Mouse (Mus musculus): Measurements from ENCODE around the gene Cxcr5. TPM values are rescaled to one million over a fixed set of nuclear protein-coding genes. Genes with fewer than 3 reads are reported as not detected.
A peak's percentile ranks its signal among the peaks of the same experiment; 100 is the strongest.

Gene Cxcr5
- polyA plus RNA-seq, 1 experiment, result not detected

GRCm38 (mm10) chr9:44500163-44500533 lies 61.5 kb downstream of the Cxcr5 start:
- H3K36me3 ChIP-seq (ENCODE audit: control insufficient read depth, insufficient read depth, low read length, poor library complexity, severe bottlenecking), result no peaks in the 10 kb centered on the region
- no peak for TF ChIP-seq CTCF (IDR thresholded peaks at IDR 0.05; ENCODE audit: low read depth, low read length)
- no peak for TF ChIP-seq EP300 (IDR thresholded peaks at IDR 0.05; ENCODE audit: insufficient read depth, low read depth, low read length)
- no peak for TF ChIP-seq POLR2A (IDR thresholded peaks at IDR 0.05; ENCODE audit: insufficient read depth, low read length)
- no peak overlapping the region for H3K27ac ChIP-seq (ENCODE audit: insufficient read depth, low read length)

GRCm38 (mm10) chr9:44499356-44500162 lies 62.1 kb downstream of the Cxcr5 start:
- peaks cover 14% of the 10 kb centered on the region for H3K4me1 ChIP-seq (ENCODE audit: control insufficient read depth, insufficient read depth, low read length)
- H3K9me3 ChIP-seq (replicated peaks; ENCODE audit: control insufficient read depth, insufficient read depth, low read length, poor library complexity, severe bottlenecking), result no peaks in the 10 kb centered on the region
- H3K4me3 ChIP-seq (ENCODE audit: low read depth, low read length), result peak overlapping the region; percentile 61
- peak overlapping the region; percentile 47 for H3K9ac ChIP-seq (ENCODE audit: low read depth, poor library complexity, severe bottlenecking)
- TF ChIP-seq EP300 (IDR thresholded peaks at IDR 0.05; ENCODE audit: insufficient read depth, low read depth, low read length) (no peak), POLR2A (IDR thresholded peaks at IDR 0.05; ENCODE audit: insufficient read depth, low read length) (no peak), CTCF (IDR thresholded peaks at IDR 0.05; ENCODE audit: low read depth, low read length) (no peak)
- H3K27ac ChIP-seq (ENCODE audit: insufficient read depth, low read length), result no peak overlapping the region
- H3K36me3 ChIP-seq (ENCODE audit: control insufficient read depth, insufficient read depth, low read length, poor library complexity, severe bottlenecking), result no peaks in the 10 kb centered on the region
- H3K27me3 ChIP-seq (ENCODE audit: control insufficient read depth, insufficient read depth, low read length, poor library complexity, severe bottlenecking), result no peaks in the 10 kb centered on the region

More at GRCm38 (mm10) chr9:44500163-44500533, 61.5 kb downstream of the Cxcr5 start:
- H3K27me3 ChIP-seq (ENCODE audit: control insufficient read depth, insufficient read depth, low read length, poor library complexity, severe bottlenecking), result no peaks in the 10 kb centered on the region
- peaks cover 10% of the 10 kb centered on the region for H3K4me1 ChIP-seq (ENCODE audit: control insufficient read depth, insufficient read depth, low read length)
- no peak overlapping the region for H3K4me3 ChIP-seq (ENCODE audit: low read depth, low read length)
- no peaks in the 10 kb centered on the region for H3K9me3 ChIP-seq (replicated peaks; ENCODE audit: control insufficient read depth, insufficient read depth, low read length, poor library complexity, severe bottlenecking)
- peak overlapping the region; percentile 47; the same call in 1 of the 2 replicates for H3K9ac ChIP-seq (ENCODE audit: low read depth, poor library complexity, severe bottlenecking)

GRCm38 (mm10) chr9:44498421-44499355 lies 63.0 kb downstream of the Cxcr5 start:
- no peaks in the 10 kb centered on the region for H3K27me3 ChIP-seq (ENCODE audit: control insufficient read depth, insufficient read depth, low read length, poor library complexity, severe bottlenecking)
- no peaks in the 10 kb centered on the region for H3K36me3 ChIP-seq (ENCODE audit: control insufficient read depth, insufficient read depth, low read length, poor library complexity, severe bottlenecking)
- peak overlapping the region; percentile 61 for H3K4me3 ChIP-seq (ENCODE audit: low read depth, low read length)
- H3K27ac ChIP-seq (ENCODE audit: insufficient read depth, low read length), result no peak overlapping the region
- 0 out of 2 replicates have a peak, but pooled peaks have one; percentile 23 for TF ChIP-seq EP300 (IDR thresholded peaks at IDR 0.05; ENCODE audit: insufficient read depth, low read depth, low read length)
- TF ChIP-seq CTCF (IDR thresholded peaks at IDR 0.05; ENCODE audit: low read depth, low read length), result no peak
- H3K9me3 ChIP-seq (replicated peaks; ENCODE audit: control insufficient read depth, insufficient read depth, low read length, poor library complexity, severe bottlenecking), result no peaks in the 10 kb centered on the region
- peak overlapping the region; percentile 47 for H3K9ac ChIP-seq (ENCODE audit: low read depth, poor library complexity, severe bottlenecking)
- peaks cover 18% of the 10 kb centered on the region for H3K4me1 ChIP-seq (ENCODE audit: control insufficient read depth, insufficient read depth, low read length)

- TF ChIP-seq CTCF (IDR thresholded peaks at IDR 0.05; ENCODE audit: low read depth, low read length) (no peak), EP300 (IDR thresholded peaks at IDR 0.05; ENCODE audit: insufficient read depth, low read depth, low read length) (peak; percentile 79), POLR2A (IDR thresholded peaks at IDR 0.05; ENCODE audit: insufficient read depth, low read length) (no peak)
- H3K4me1 ChIP-seq (ENCODE audit: control insufficient read depth, insufficient read depth, low read length), result peaks cover 22% of the 10 kb centered on the region
- no peaks in the 10 kb centered on the region for H3K36me3 ChIP-seq (ENCODE audit: control insufficient read depth, insufficient read depth, low read length, poor library complexity, severe bottlenecking)
- H3K4me3 ChIP-seq (ENCODE audit: low read depth, low read length), result peak overlapping the region; percentile 61
- peak overlapping the region; percentile 47 for H3K9ac ChIP-seq (ENCODE audit: low read depth, poor library complexity, severe bottlenecking)
- no peaks in the 10 kb centered on the region for H3K27me3 ChIP-seq (ENCODE audit: control insufficient read depth, insufficient read depth, low read length, poor library complexity, severe bottlenecking)
- peak overlapping the region; percentile 55 for H3K27ac ChIP-seq (ENCODE audit: insufficient read depth, low read length)
- H3K9me3 ChIP-seq (replicated peaks; ENCODE audit: control insufficient read depth, insufficient read depth, low read length, poor library complexity, severe bottlenecking), result no peaks in the 10 kb centered on the region
Observed at GRCm38 (mm10) chr9:44497624-44498377, 63.9 kb downstream of the Cxcr5 start.

GRCm38 (mm10) chr9:44496803-44497461 lies 64.7 kb downstream of the Cxcr5 start:
- peak overlapping the region; percentile 9 for H3K4me3 ChIP-seq (ENCODE audit: low read depth, low read length)
- TF ChIP-seq POLR2A (IDR thresholded peaks at IDR 0.05; ENCODE audit: insufficient read depth, low read length), result peak; percentile 12
- peak; percentile 76; the same call in 1 of the 2 replicates for TF ChIP-seq EP300 (IDR thresholded peaks at IDR 0.05; ENCODE audit: insufficient read depth, low read depth, low read length)
- no peak for TF ChIP-seq CTCF (IDR thresholded peaks at IDR 0.05; ENCODE audit: low read depth, low read length)
- H3K27me3 ChIP-seq (ENCODE audit: control insufficient read depth, insufficient read depth, low read length, poor library complexity, severe bottlenecking), result no peaks in the 10 kb centered on the region
- no peaks in the 10 kb centered on the region for H3K9me3 ChIP-seq (replicated peaks; ENCODE audit: control insufficient read depth, insufficient read depth, low read length, poor library complexity, severe bottlenecking)
- H3K27ac ChIP-seq (ENCODE audit: insufficient read depth, low read length), result peak overlapping the region; percentile 56
- H3K9ac ChIP-seq (ENCODE audit: low read depth, poor library complexity, severe bottlenecking), result no peak overlapping the region; the same call in 1 of the 2 replicates
- H3K4me1 ChIP-seq (ENCODE audit: control insufficient read depth, insufficient read depth, low read length), result peaks cover 24% of the 10 kb centered on the region
- H3K36me3 ChIP-seq (ENCODE audit: control insufficient read depth, insufficient read depth, low read length, poor library complexity, severe bottlenecking), result no peaks in the 10 kb centered on the region
